ENCODE assay signal across 21 mouse cellular contexts in the genomic region with DNA sequence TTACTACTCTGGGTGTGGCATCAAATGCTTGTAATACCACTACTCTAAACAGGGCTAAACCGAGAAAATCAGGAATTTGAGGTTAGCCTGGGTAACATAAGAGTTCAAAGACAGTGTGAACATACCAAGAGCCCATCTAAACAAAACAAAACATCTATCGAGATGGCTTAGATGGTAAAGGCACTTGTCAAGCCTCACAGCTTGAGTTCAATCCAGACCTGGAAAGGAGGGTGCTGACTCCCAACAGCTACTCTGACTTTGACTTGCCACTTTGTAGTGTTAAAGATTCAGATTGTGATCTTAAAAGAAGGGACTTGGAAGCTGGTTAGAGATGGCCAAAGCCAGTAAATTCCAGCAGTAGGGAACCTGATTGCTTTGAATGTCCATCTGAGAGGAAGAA.
"Had no signal": no experiment of that assay in that cellular context is flagged by ENCODE, and none has a peak within 500 bp of the region (broad histone marks: within the 10 kb centered on the region; RNA-seq: fewer than 3 reads in every experiment).

No protein-coding gene starts in this region.

- H3K4me1 ChIP-seq: hindbrain, embryonic 10.5 days; hindbrain, embryonic 12.5 days; intestine, embryonic 15.5 days; limb, embryonic 13.5 days; limb, embryonic 15.5 days; liver, embryonic 12.5 days had no signal

- DNase-seq: gastrocnemius, postnatal 14 days; gastrocnemius, postnatal 36 days; heart, adult 11 months; heart, adult 2 months; heart, postnatal 10 days; heart, postnatal 4 days; kidney, adult 18-20 months; kidney, adult 8-10 months; kidney, postnatal 10 days; kidney, postnatal 25 days; kidney, postnatal 4 days had no signal

- H3K9me3 ChIP-seq: hindbrain, embryonic 10.5 days; hindbrain, embryonic 12.5 days; intestine, embryonic 15.5 days; limb, embryonic 13.5 days; limb, embryonic 15.5 days; liver, embryonic 12.5 days had no signal

- H3K27me3 ChIP-seq: hindbrain, embryonic 12.5 days; intestine, embryonic 15.5 days; limb, embryonic 15.5 days; liver, embryonic 12.5 days had no signal

- H3K4me3 ChIP-seq: heart, adult 2 months; hindbrain, embryonic 10.5 days; hindbrain, embryonic 12.5 days; intestine, embryonic 15.5 days; layer of hippocampus, adult 2 months; left cerebral cortex, adult 2 months; limb, embryonic 13.5 days; limb, embryonic 15.5 days; liver, embryonic 12.5 days had no signal

- H3K36me3 ChIP-seq: hindbrain, embryonic 10.5 days; hindbrain, embryonic 12.5 days; intestine, embryonic 15.5 days; limb, embryonic 13.5 days; limb, embryonic 15.5 days; liver, embryonic 12.5 days had no signal

- H3K27ac ChIP-seq: heart, adult 2 months; hindbrain, embryonic 10.5 days; hindbrain, embryonic 12.5 days; hindbrain, embryonic 14.5 days; intestine, embryonic 15.5 days; layer of hippocampus, adult 2 months; left cerebral cortex, adult 2 months; limb, embryonic 13.5 days; limb, embryonic 15.5 days; liver, embryonic 12.5 days; liver, embryonic 14.5 days had no signal
